Mouse (Mus musculus): Measurements from ENCODE around the gene Ikzf1.

The Ikzf1 gene

DNA sequence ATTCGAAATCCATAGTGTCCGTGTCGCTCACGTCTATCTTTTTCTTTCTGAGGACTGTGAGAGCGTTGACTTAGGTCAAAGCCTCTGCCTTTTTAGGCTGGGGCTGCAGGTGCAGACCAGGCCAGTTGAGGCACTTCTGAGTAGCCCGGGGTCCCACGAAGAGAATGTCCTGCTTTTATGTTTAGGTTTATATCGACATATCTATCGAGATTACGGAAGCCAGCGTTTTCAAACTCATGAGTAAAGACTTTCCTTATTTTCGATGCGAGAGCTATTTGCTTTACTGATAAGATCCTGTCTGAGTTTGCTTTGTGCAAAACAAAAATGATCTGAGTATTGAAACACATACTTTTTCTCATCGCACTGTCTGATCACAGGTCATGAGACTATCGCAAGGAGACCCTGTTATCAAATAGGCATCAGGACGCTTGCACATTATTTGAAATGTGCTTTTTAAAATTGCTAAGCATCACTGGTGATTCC, 1.8 kb downstream of the Ikzf1 start:
- Histone ChIP-seq H3K4me1 (replicated peaks; ENCODE audit: low read depth, low read length) (peaks cover 16% of the 10 kb centered on the region), H3K27me3 (ENCODE audit: insufficient read depth, low read length) (peaks cover 62% of the 10 kb centered on the region), H3K36me3 (ENCODE audit: insufficient read depth, low read length) (no peaks in the 10 kb centered on the region), H3K9me3 (ENCODE audit: low read length) (no peaks in the 10 kb centered on the region), H3K4me3 (replicated peaks; ENCODE audit: low read length) (peak overlapping the region; percentile 85)
- TF ChIP-seq CTCF (conservative IDR thresholded peaks at IDR 0.05; ENCODE audit: low read length): no peak
- no peak for TF ChIP-seq POU5F1 (IDR thresholded peaks at IDR 0.05; ENCODE audit: borderline replicate concordance, low read length)
- no peak for TF ChIP-seq NANOG (IDR thresholded peaks at IDR 0.05; ENCODE audit: borderline replicate concordance, low read length)

DNA sequence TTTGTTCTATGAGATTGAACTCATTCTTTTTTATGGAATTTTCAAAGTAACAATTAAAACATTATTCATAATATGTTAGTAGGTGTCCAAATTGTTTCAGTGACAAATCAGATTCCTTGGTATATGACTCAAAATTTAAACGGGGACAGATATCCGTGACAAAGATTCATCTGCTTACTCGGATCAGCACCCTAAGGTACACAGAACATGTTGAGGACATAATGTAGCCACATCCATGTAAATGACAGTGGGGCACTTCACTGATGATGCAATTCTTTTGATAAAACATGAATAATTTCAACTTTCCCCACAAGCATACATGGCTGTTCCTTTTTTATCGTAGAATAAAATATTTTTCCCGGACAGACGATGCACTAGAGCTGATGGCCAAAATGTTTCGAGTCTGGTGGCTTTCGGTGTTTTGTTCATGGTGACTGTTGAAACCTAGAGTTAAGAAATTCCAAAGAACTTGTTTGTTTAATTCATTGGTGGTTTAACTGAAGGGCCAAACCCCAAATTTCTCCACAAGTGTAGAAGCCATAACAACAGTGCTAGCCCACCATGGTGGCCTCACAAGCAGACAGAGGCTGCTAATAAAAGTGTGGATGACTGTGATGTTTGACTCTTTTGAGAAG, 2.9 kb downstream of the Ikzf1 start:
- Histone ChIP-seq H3K9me3 (ENCODE audit: low read length) (no peaks in the 10 kb centered on the region), H3K4me1 (replicated peaks; ENCODE audit: low read depth, low read length) (peaks cover 16% of the 10 kb centered on the region), H3K4me3 (replicated peaks; ENCODE audit: low read length) (no peak overlapping the region), H3K27me3 (ENCODE audit: insufficient read depth, low read length) (peaks cover 57% of the 10 kb centered on the region), H3K36me3 (ENCODE audit: insufficient read depth, low read length) (no peaks in the 10 kb centered on the region)
- TF ChIP-seq POU5F1 (IDR thresholded peaks at IDR 0.05; ENCODE audit: borderline replicate concordance, low read length): no peak

DNA sequence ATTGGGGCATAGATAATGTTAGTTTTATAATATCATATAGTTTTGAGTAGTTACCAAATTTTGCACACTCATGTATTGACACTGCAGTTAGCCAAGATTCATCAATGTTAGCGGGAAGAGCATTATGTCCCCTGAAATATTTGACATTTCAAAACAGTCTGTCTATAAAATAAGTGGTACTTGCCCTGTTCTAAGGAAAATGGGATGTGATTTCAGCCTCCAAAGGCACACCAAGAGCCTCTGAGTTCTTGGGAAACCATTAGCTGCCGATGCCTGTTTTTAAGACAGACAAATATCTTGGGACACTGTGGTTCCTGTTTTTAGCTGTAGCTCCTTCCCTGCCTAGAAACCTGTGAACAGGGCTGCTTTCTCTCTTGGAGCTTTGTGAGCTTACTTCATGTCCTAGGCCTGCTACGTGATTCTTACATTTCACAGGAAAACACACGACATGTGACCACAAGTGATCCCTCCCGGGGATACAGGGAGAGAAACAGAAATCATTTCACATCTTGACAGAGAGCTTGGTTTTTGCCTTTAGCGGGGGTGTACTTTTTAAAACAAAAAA, 4.0 kb downstream of the Ikzf1 start:
- Histone ChIP-seq H3K9me3 (ENCODE audit: low read length) (no peaks in the 10 kb centered on the region), H3K4me3 (replicated peaks; ENCODE audit: low read length) (no peak overlapping the region), H3K4me1 (replicated peaks; ENCODE audit: low read depth, low read length) (peaks cover 16% of the 10 kb centered on the region), H3K36me3 (ENCODE audit: insufficient read depth, low read length) (no peaks in the 10 kb centered on the region), H3K27me3 (ENCODE audit: insufficient read depth, low read length) (peaks cover 50% of the 10 kb centered on the region)
- TF ChIP-seq POU5F1 (IDR thresholded peaks at IDR 0.05; ENCODE audit: borderline replicate concordance, low read length) (no peak), CTCF (conservative IDR thresholded peaks at IDR 0.05; ENCODE audit: low read length) (no peak), NANOG (IDR thresholded peaks at IDR 0.05; ENCODE audit: borderline replicate concordance, low read length) (no peak)

DNA sequence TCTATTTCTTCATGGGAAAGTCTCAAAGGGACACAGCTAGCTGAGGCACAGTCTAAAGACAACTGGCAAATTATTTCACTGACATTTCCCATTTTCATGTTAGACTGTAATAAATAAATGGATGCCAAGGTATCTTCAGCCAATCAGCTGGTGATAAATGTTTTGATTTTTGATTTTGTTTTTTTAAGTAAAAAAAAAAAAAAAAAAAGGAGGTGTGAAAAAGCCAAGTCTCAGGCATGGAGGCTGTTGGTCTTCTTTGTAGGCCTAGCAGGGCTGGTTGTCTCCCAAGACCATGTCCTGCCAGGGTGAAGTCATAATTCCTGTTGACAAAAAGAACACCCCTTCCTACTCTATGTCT, 4.9 kb downstream of the Ikzf1 start:
- Histone ChIP-seq H3K9me3 (ENCODE audit: low read length) (no peaks in the 10 kb centered on the region), H3K4me3 (replicated peaks; ENCODE audit: low read length) (no peak overlapping the region), H3K27me3 (ENCODE audit: insufficient read depth, low read length) (peaks cover 45% of the 10 kb centered on the region), H3K4me1 (replicated peaks; ENCODE audit: low read depth, low read length) (peaks cover 11% of the 10 kb centered on the region), H3K36me3 (ENCODE audit: insufficient read depth, low read length) (no peaks in the 10 kb centered on the region)
- TF ChIP-seq POU5F1 (IDR thresholded peaks at IDR 0.05; ENCODE audit: borderline replicate concordance, low read length) (no peak), CTCF (conservative IDR thresholded peaks at IDR 0.05; ENCODE audit: low read length) (no peak), NANOG (IDR thresholded peaks at IDR 0.05; ENCODE audit: borderline replicate concordance, low read length) (no peak)

DNA sequence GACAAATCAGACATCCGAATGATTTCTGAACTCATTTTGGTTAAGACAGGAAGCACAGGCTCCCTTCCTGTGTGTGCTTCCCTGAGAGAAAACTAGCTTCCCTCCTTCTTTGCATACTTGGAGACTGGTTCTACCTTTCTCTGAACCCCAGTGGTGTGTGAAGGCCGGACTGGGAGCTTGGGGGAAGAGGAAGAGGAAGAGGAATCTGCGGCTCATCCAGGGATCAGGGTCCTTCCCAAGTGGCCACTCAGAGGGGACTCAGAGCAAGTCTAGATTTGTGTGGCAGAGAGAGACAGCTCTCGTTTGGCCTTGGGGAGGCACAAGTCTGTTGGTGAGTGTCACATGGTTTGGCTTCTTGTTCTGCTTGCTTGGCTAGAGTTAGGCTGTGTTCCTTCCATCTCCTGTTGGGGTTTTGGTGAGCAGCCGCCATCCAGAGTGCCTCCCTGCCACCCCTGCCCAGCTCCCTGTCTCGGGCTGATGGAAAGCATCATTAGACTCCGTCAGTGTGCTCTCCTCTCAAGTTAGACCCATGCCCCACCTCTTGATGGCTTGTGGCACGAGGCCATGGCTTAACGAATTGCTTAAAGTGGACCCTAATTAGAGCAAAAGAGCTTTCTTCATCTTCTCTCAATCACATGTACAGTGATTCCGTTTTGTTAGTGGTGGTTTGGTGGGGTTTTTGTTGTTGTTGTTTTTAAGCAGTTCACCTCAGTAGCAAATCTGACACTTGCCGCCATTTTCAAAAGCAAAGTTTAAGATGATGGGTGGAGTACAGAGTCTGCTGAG, 5.4 kb downstream of the Ikzf1 start:
- Histone ChIP-seq H3K9me3 (ENCODE audit: low read length) (no peaks in the 10 kb centered on the region), H3K4me3 (replicated peaks; ENCODE audit: low read length) (no peak overlapping the region)
- TF ChIP-seq POU5F1 (IDR thresholded peaks at IDR 0.05; ENCODE audit: borderline replicate concordance, low read length) (no peak), CTCF (conservative IDR thresholded peaks at IDR 0.05; ENCODE audit: low read length) (no peak), NANOG (IDR thresholded peaks at IDR 0.05; ENCODE audit: borderline replicate concordance, low read length) (no peak)

DNA sequence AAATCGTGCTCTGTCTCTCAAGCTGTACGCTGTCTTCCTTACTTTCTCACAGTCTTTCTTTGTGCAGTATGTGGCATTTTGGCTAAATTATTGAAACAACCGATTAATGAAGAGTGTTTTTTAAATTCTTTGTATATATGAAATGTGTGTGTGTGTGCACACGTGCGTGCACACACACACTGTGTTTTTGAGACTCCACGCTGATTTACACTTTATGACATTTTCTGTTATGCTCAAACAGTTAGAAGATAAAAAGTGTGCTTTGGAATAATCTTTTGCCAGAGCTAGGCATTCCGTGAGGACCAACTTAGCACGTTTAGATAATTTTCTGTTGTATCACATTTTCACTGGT, 6.0 kb downstream of the Ikzf1 start:
- H3K9me3 ChIP-seq (ENCODE audit: low read length): no peaks in the 10 kb centered on the region
- H3K4me1 ChIP-seq (replicated peaks; ENCODE audit: low read depth, low read length): peaks cover 7% of the 10 kb centered on the region; the same call in 1 of the 2 replicates
- no peak for TF ChIP-seq CTCF (conservative IDR thresholded peaks at IDR 0.05; ENCODE audit: low read length)
- no peak for TF ChIP-seq POU5F1 (IDR thresholded peaks at IDR 0.05; ENCODE audit: borderline replicate concordance, low read length)
- no peak for TF ChIP-seq NANOG (IDR thresholded peaks at IDR 0.05; ENCODE audit: borderline replicate concordance, low read length)
- no peak overlapping the region for H3K4me3 ChIP-seq (replicated peaks; ENCODE audit: low read length)
- peaks cover 42% of the 10 kb centered on the region for H3K27me3 ChIP-seq (ENCODE audit: insufficient read depth, low read length)
- H3K36me3 ChIP-seq (ENCODE audit: insufficient read depth, low read length): no peaks in the 10 kb centered on the region

More for the DNA sequence above, 5.4 kb downstream of the Ikzf1 start:
- peaks cover 7% of the 10 kb centered on the region; the same call in 1 of the 2 replicates for H3K4me1 ChIP-seq (replicated peaks; ENCODE audit: low read depth, low read length)
- H3K27me3 ChIP-seq (ENCODE audit: insufficient read depth, low read length): peaks cover 40% of the 10 kb centered on the region
- H3K36me3 ChIP-seq (ENCODE audit: insufficient read depth, low read length): no peaks in the 10 kb centered on the region

DNA sequence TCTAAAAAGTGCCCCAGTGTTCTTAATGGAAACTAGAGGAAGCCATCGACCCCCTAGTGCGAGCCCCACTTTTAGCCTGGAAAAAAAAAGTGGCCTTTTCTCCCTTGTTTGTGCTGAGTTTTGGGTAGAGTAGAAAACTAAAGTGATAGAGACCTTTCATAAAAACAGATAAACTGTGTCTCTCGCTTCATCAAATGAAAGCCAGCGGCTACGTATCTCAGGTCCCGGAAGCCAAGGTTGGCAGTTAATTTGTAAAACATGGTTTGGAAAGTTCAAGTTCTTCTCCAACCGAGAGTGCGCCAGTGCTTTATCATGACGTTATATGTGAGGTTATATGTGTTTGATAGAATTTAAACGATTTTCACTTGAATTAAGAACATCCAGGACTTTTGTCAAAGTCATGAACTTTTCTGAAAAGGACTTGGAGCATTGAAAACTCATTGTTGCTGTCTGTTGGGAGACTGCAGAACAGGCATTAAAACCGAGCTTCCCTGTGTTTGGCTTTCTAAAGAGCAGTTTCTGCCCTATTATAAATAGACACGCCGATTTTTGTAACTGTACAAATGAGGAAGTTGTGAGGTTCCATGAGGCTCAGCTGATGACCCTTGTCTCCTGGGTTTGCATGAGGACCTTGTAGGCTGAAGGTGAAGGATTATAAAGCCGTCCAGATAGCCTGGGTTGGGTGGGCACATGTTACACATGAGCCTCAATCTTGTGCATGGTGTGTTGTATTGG, 6.7 kb downstream of the Ikzf1 start:
- Histone ChIP-seq H3K27me3 (ENCODE audit: insufficient read depth, low read length) (peaks cover 37% of the 10 kb centered on the region), H3K4me3 (replicated peaks; ENCODE audit: low read length) (no peak overlapping the region), H3K9me3 (ENCODE audit: low read length) (no peaks in the 10 kb centered on the region), H3K36me3 (ENCODE audit: insufficient read depth, low read length) (no peaks in the 10 kb centered on the region), H3K4me1 (replicated peaks; ENCODE audit: low read depth, low read length) (peaks cover 6% of the 10 kb centered on the region; the same call in 1 of the 2 replicates)
- TF ChIP-seq POU5F1 (IDR thresholded peaks at IDR 0.05; ENCODE audit: borderline replicate concordance, low read length) (no peak), NANOG (IDR thresholded peaks at IDR 0.05; ENCODE audit: borderline replicate concordance, low read length) (no peak), CTCF (conservative IDR thresholded peaks at IDR 0.05; ENCODE audit: low read length) (no peak)

DNA sequence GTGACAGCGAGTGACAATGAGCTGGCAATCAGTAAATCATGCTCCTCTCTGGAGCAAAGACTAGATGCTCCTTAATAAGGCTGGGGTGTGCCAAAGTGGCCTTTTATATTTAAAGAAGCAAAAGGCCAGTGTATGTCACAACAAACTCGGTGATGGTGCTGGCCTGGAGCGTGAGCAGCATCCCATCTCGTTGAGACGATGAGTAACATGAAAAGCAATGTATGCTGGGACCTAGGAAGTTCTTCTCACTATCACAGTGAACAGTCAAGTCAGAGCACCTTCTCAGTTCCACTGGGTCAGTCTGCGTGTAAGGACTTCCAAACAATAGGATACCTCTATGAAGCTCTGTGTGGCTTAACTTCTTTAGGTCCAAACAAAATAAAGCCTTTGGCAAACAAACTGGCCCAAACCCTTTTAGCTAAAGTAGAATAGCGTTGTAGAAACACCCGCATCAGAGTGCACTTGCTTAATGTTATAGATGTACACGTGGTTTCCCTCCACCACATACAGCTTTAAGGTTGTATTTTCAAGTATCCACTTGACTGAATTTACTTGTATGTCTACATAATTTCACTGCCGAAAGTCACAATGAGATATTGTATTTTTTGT, 7.9 kb downstream of the Ikzf1 start:
- no peaks in the 10 kb centered on the region for H3K36me3 ChIP-seq (ENCODE audit: insufficient read depth, low read length)
- H3K27me3 ChIP-seq (ENCODE audit: insufficient read depth, low read length): peaks cover 28% of the 10 kb centered on the region
- TF ChIP-seq CTCF (conservative IDR thresholded peaks at IDR 0.05; ENCODE audit: low read length): no peak
- no peak for TF ChIP-seq NANOG (IDR thresholded peaks at IDR 0.05; ENCODE audit: borderline replicate concordance, low read length)
- no peak for TF ChIP-seq POU5F1 (IDR thresholded peaks at IDR 0.05; ENCODE audit: borderline replicate concordance, low read length)
- H3K9me3 ChIP-seq (ENCODE audit: low read length): no peaks in the 10 kb centered on the region
- no peak overlapping the region for H3K4me3 ChIP-seq (replicated peaks; ENCODE audit: low read length)
- no peaks in the 10 kb centered on the region for H3K4me1 ChIP-seq (replicated peaks; ENCODE audit: low read depth, low read length)

All from E14TG2a.4 (cell line).